Mouse (Mus musculus) heart, embryonic 14.5 days (tissue): ENCODE results near the gene Smim11. TPM values are rescaled to one million over a fixed set of nuclear protein-coding genes. Genes with fewer than 3 reads are reported as not detected.

Experiments
- ATAC-seq: fragments of 200-750 bp; cut with Nextera tagmentation; 2 replicates; pipeline ENCODE4 v1.8.0; 2017; ENCODE audit warnings: low read depth, moderate TSS enrichment; ENCODE audit not compliant: insufficient number of reproducible peaks, insufficient read depth, low FRiP score
- H3K27ac ChIP-seq, 2 experiments: fragments of 200-500 bp in 1 of 2; fragments of 300-500 bp in 1 of 2; sonication (generic) in 1 of 2; replicated peaks in 1 of 2; 2 replicates each; pipeline ENCODE4 v1.5.1; 2012 to 2014; ENCODE audit warnings: low read depth in 2 of 2, low read length in 2 of 2, control low read depth in 1 of 2, mild to moderate bottlenecking in 1 of 2, mixed read lengths in 1 of 2; ENCODE audit not compliant: control insufficient read depth in 1 of 2, insufficient read depth in 1 of 2
- H3K27me3 ChIP-seq: fragments of 300-500 bp; sonication (generic); 2 replicates; pipeline ENCODE4 v1.6.1; 2014; ENCODE audit warnings: mild to moderate bottlenecking, low read length, control low read depth; ENCODE audit not compliant: control insufficient read depth, insufficient read depth
- H3K36me3 ChIP-seq: fragments of 300-500 bp; sonication (generic); 2 replicates; pipeline ENCODE4 v1.6.1; 2014; ENCODE audit warnings: mild to moderate bottlenecking, control low read depth, low read length, mixed read lengths; ENCODE audit not compliant: control insufficient read depth, insufficient read depth
- H3K4me1 ChIP-seq, 2 experiments: fragments of 200-500 bp in 1 of 2; fragments of 300-500 bp in 1 of 2; sonication (generic) in 1 of 2; 2 replicates each; pipeline ENCODE4 v1.6.1; 2012 to 2014; ENCODE audit warnings: low read length in 2 of 2, control low read depth in 1 of 2, mixed read lengths in 1 of 2; ENCODE audit not compliant: control insufficient read depth in 2 of 2, insufficient read depth in 2 of 2
- H3K4me2 ChIP-seq: fragments of 300-500 bp; sonication (generic); 2 replicates; pipeline ENCODE4 v1.6.1; 2014; ENCODE audit warnings: mild to moderate bottlenecking, low read length
- H3K4me3 ChIP-seq, 2 experiments: fragments of 200-500 bp in 1 of 2; fragments of 300-500 bp in 1 of 2; sonication (generic) in 1 of 2; 2 replicates each; pipeline ENCODE4 v1.5.1; 2012 to 2014; ENCODE audit warnings: low read length in 2 of 2, mild to moderate bottlenecking in 2 of 2, control low read depth in 1 of 2, low read depth in 1 of 2, moderate library complexity in 1 of 2; ENCODE audit not compliant: control insufficient read depth in 1 of 2, insufficient read depth in 1 of 2
- H3K9ac ChIP-seq: fragments of 300-500 bp; sonication (generic); 2 replicates; pipeline ENCODE4 v1.6.1; 2014; ENCODE audit warnings: mild to moderate bottlenecking, low read length
- H3K9me3 ChIP-seq: fragments of 300-500 bp; sonication (generic); 2 replicates; pipeline ENCODE4 v1.6.1; 2016; ENCODE audit warnings: low read length, control low read depth; ENCODE audit not compliant: control insufficient read depth
- whole genome bisulfite sequencing: fragments of 180-500 bp; shearing (Covaris S2); extraction: QIAGEN DNeasy Blood & Tissue Kit; methylation state at CpG from one replicate; pipeline ENCODE4 v1.1.7; 2014; 5-methylcytosine and 5-hydroxymethylcytosine counted together
- polyA plus RNA-seq: library from polyadenylated mRNA; unstranded; fragments of >200 nt; fragmentation: Nextera tagmentation; extraction: Ambion mirVana; gene quantifications from 2 replicates; pipeline ENCODE4 v1.2.1, GENCODE M21; 2014

Gene Smim11
- polyA plus RNA-seq, 1 experiment from 2014 or later, result 132 TPM

- Histone ChIP-seq H3K4me2 (no peak overlapping the region), H3K4me1 (peaks cover 36 to 53% of the 10 kb centered on the region in 2 experiments), H3K27me3 (no peaks in the 10 kb centered on the region), H3K4me3 (no peak overlapping the region), H3K27ac (no peak overlapping the region), H3K9ac (no peak overlapping the region), H3K9me3 (no peaks in the 10 kb centered on the region), H3K36me3 (0 out of 2 replicates have a peak, but pooled peaks cover 3% of the 10 kb centered on the region)
- no peak for ATAC-seq
- WGBS, result 87% methylated on average over 2 of the region's 2 CpGs
Measured at GRCm38 (mm10) chr16:92353897-92354296, 52.8 kb downstream of the Smim11 start.

- Histone ChIP-seq H3K27me3 (no peaks in the 10 kb centered on the region), H3K27ac (peak overlapping the region; percentile 54 to 90), H3K4me2 (peak overlapping the region; percentile 64; the same call in 1 of the 2 replicates), H3K4me3 (no peak overlapping the region), H3K4me1 (peaks cover 40 to 52% of the 10 kb centered on the region in 2 experiments), H3K9ac (peak overlapping the region; percentile 69), H3K9me3 (no peaks in the 10 kb centered on the region), H3K36me3 (0 out of 2 replicates have a peak, but pooled peaks cover 3% of the 10 kb centered on the region)
- ATAC-seq, result no peak
- WGBS, result 64% methylated on average over 5 of the region's 5 CpGs
Measured at GRCm38 (mm10) chr16:92355366-92355765, 54.3 kb downstream of the Smim11 start.

DNA sequence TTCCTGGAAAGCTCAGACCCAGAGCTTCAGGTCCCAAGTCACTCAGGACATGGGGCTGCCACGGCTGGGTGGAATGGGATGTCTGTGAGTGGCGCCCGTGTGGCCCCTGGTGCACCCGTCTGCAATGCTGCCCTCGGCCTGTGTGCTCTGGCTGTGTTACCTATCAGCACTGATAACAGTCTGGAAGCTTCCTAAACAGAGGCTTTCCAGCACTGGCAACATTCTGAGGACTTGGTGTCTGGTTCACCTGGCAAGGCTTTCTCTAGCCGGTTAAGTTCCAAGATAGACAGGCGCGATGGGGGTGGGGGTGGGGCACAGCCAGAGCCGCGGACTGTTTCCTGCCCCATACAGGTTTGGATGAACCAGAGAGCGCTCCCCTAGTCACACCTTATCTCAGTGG is 54.9 kb downstream of the Smim11 start:
- Histone ChIP-seq H3K27ac (peak overlapping the region; percentile 54 to 90), H3K9me3 (no peaks in the 10 kb centered on the region), H3K4me2 (peak overlapping the region; percentile 64), H3K36me3 (0 out of 2 replicates have a peak, but pooled peaks cover 3% of the 10 kb centered on the region), H3K4me3 (no peak overlapping the region), H3K4me1 (peaks cover 40 to 51% of the 10 kb centered on the region in 2 experiments), H3K9ac (peak overlapping the region; percentile 69), H3K27me3 (no peaks in the 10 kb centered on the region)
- ATAC-seq, result no peak
- 17% methylated on average over 11 of the region's 11 CpGs for WGBS

- Histone ChIP-seq H3K36me3 (0 out of 2 replicates have a peak, but pooled peaks cover 3% of the 10 kb centered on the region), H3K27ac (peak overlapping the region; percentile 54 to 90), H3K9me3 (no peaks in the 10 kb centered on the region), H3K9ac (peak overlapping the region; percentile 69), H3K27me3 (no peaks in the 10 kb centered on the region), H3K4me2 (peak overlapping the region; percentile 64), H3K4me1 (peaks cover 40 to 51% of the 10 kb centered on the region in 2 experiments), H3K4me3 (peak overlapping the region in 1 of 2 experiments; percentile 1; a peak in 1 of 4 replicates)
- 49% methylated on average over 9 of the region's 9 CpGs for WGBS
- no peak for ATAC-seq
Measured at GRCm38 (mm10) chr16:92357023-92357422, 55.9 kb downstream of the Smim11 start.

DNA sequence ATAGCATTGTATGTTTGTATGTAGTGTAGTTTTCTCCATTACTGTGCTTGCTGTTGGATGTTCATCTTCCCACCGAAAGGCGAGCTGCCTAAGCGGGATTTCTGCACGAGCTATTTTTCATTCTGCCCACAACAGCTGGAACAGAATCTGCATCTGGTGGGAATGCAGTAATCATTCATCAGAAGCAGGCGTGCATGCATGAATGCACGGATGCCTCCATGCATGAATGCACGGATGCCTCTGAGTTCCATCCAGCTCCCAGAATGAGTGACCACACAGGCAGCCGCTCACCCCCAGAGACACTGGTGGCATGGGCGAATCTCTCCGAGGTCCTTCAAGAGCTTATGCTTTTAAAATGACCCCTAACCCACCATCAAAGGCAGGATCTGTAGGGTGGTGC is 56.5 kb downstream of the Smim11 start:
- Histone ChIP-seq H3K4me2 (peak overlapping the region; percentile 64), H3K9ac (peak overlapping the region; percentile 69; the same call in 1 of the 2 replicates), H3K27me3 (no peaks in the 10 kb centered on the region), H3K27ac (peak overlapping the region; percentile 42 to 90; a peak in 3 of 4 replicates), H3K4me1 (peaks cover 40 to 51% of the 10 kb centered on the region in 2 experiments), H3K36me3 (0 out of 2 replicates have a peak, but pooled peaks cover 3% of the 10 kb centered on the region), H3K9me3 (no peaks in the 10 kb centered on the region), H3K4me3 (peak overlapping the region; percentile 1 to 20)
- 81% methylated on average over 10 of the region's 10 CpGs for WGBS
- ATAC-seq, result no peak

DNA sequence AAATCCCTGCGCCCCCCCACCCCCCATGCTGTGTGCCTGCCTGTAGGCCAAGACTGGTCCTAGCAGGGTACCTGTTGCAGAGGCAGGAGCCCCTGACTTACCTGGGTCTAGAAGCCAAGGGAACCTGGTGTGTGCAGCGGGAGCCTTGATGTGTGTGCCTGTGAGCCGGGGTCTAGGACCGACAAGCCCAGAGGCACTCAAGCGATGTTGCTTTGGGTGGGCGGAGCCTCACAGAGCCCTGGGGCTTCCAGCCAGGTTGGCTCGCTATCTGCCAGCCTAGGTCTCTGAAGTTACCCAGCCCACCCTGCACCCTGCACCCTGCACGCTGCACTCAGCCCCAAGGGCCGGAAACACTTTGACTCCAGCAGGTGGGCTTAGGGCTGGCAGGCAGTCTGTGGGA is 57.6 kb downstream of the Smim11 start:
- Histone ChIP-seq H3K36me3 (no peaks in the 10 kb centered on the region), H3K9ac (peak overlapping the region; percentile 71), H3K4me2 (peak overlapping the region; percentile 64), H3K27me3 (no peaks in the 10 kb centered on the region), H3K4me3 (peak overlapping the region; percentile 38 to 44), H3K27ac (peak overlapping the region in 1 of 2 experiments; percentile 69; a peak in 2 of 4 replicates), H3K4me1 (peaks cover 40 to 51% of the 10 kb centered on the region in 2 experiments), H3K9me3 (no peaks in the 10 kb centered on the region)
- ATAC-seq, result peak; percentile 62; the same call in 1 of the 2 replicates
- 11% methylated on average over 9 of the region's 9 CpGs for whole genome bisulfite sequencing

- H3K9me3 ChIP-seq, result no peaks in the 10 kb centered on the region
- ATAC-seq, result no peak
- no peaks in the 10 kb centered on the region for H3K27me3 ChIP-seq
- H3K4me3 ChIP-seq, result peak within 1 kb of the TSS; percentile 38 to 44
- peak within 1 kb of the TSS in 1 of 2 experiments; percentile 69; a peak in 2 of 4 replicates for H3K27ac ChIP-seq
- 43% methylated on average over 9 of the region's 9 CpGs for WGBS
- H3K9ac ChIP-seq, result peak within 1 kb of the TSS; percentile 71
- peak within 1 kb of the TSS; percentile 64 for H3K4me2 ChIP-seq
- no peaks in the 10 kb centered on the region for H3K36me3 ChIP-seq
- peaks cover 40 to 51% of the 10 kb centered on the region in 2 experiments for H3K4me1 ChIP-seq
Measured at GRCm38 (mm10) chr16:92359229-92359628, 58.1 kb downstream of the Smim11 start, which contains the start of gene Kcne1. Kcne1 (minus strand) TSS chr16:92359468.
